In genomic region chr8:11309226-11309625, GRCm38 (mm10) we compare ENCODE assay signal across 11 mouse cellular contexts. TPM values are rescaled to one million over a fixed set of nuclear protein-coding genes. Genes with fewer than 3 reads are reported as not detected.
DNase-seq lines count a peak whose midpoint lies in the region; ATAC-seq lines count a peak whose summit lies in the region.
"Had no signal": no experiment of that assay in that cellular context is flagged by ENCODE, and none has a peak within 500 bp of the region (broad histone marks: within the 10 kb centered on the region; RNA-seq: fewer than 3 reads in every experiment).

No protein-coding gene starts in this region.

- no peak overlapping the region for H3K9ac ChIP-seq in heart, embryonic 15.5 days
- H3K9ac ChIP-seq in limb, embryonic 13.5 days, result no peak overlapping the region
- H3K9ac ChIP-seq in embryonic facial prominence, embryonic 13.5 days, result no peak overlapping the region
- no peak overlapping the region for H3K9ac ChIP-seq in stomach, embryonic 15.5 days

- H3K27ac ChIP-seq in heart, embryonic 15.5 days, result peak overlapping the region; percentile 87
- no peak overlapping the region for H3K27ac ChIP-seq in limb, embryonic 13.5 days
- no peak overlapping the region for H3K27ac ChIP-seq in limb, embryonic 10.5 days
- no peak overlapping the region for H3K27ac ChIP-seq in embryonic facial prominence, embryonic 13.5 days
- no peak overlapping the region for H3K27ac ChIP-seq in stomach, embryonic 15.5 days

- 42% methylated on average over 5 of the region's 5 CpGs for WGBS in heart, embryonic 15.5 days
- WGBS in limb, embryonic 13.5 days, result 73% methylated on average over 5 of the region's 5 CpGs
- WGBS in limb, embryonic 10.5 days, result 69% methylated on average over 5 of the region's 5 CpGs
- WGBS in embryonic facial prominence, embryonic 13.5 days, result 62% methylated on average over 5 of the region's 5 CpGs
- WGBS in stomach, embryonic 15.5 days, result 51% methylated on average over 5 of the region's 5 CpGs

- H3K4me3 ChIP-seq in heart, embryonic 15.5 days, result peak overlapping the region; percentile 75
- no peak overlapping the region for H3K4me3 ChIP-seq in limb, embryonic 13.5 days
- no peak overlapping the region for H3K4me3 ChIP-seq in limb, embryonic 10.5 days
- H3K4me3 ChIP-seq in embryonic facial prominence, embryonic 13.5 days, result no peak overlapping the region
- H3K4me3 ChIP-seq in stomach, embryonic 15.5 days (replicated peaks), result no peak overlapping the region

- H3K9me3 ChIP-seq in heart, embryonic 15.5 days (replicated peaks), result no peaks in the 10 kb centered on the region
- no peaks in the 10 kb centered on the region for H3K9me3 ChIP-seq in limb, embryonic 13.5 days
- H3K9me3 ChIP-seq in limb, embryonic 10.5 days (replicated peaks), result no peaks in the 10 kb centered on the region
- H3K9me3 ChIP-seq in embryonic facial prominence, embryonic 13.5 days, result no peaks in the 10 kb centered on the region
- no peaks in the 10 kb centered on the region for H3K9me3 ChIP-seq in stomach, embryonic 15.5 days

- H3K4me1 ChIP-seq in heart, embryonic 15.5 days (replicated peaks), result peaks cover 56% of the 10 kb centered on the region
- peaks cover 44% of the 10 kb centered on the region for H3K4me1 ChIP-seq in limb, embryonic 13.5 days
- peaks cover 76% of the 10 kb centered on the region for H3K4me1 ChIP-seq in limb, embryonic 10.5 days
- peaks cover 48% of the 10 kb centered on the region for H3K4me1 ChIP-seq in embryonic facial prominence, embryonic 13.5 days
- H3K4me1 ChIP-seq in stomach, embryonic 15.5 days, result peaks cover 20% of the 10 kb centered on the region

- DNase-seq in heart, adult 8-10 months (ENCODE audit: low spot score), result no peak
- no peak for DNase-seq in limb, embryonic 10.5 days (ENCODE audit: low spot score)
- no peak for DNase-seq in frontal cortex, adult 2 months (ENCODE audit: extremely low spot score in 1 of 2, low spot score in 1 of 2)
- DNase-seq: cerebellum, adult 9-10 months; liver; thymus, postnatal 14 days had no signal

- no peak for ATAC-seq in heart, embryonic 15.5 days (replicated peaks; ENCODE audit: insufficient number of reproducible peaks, insufficient read depth, low FRiP score, low read depth)
- no peak for ATAC-seq in limb, embryonic 13.5 days (ENCODE audit: low FRiP score, low read depth)
- ATAC-seq in embryonic facial prominence, embryonic 13.5 days (ENCODE audit: insufficient number of reproducible peaks, insufficient read depth, low FRiP score, low TSS enrichment, low read depth), result no peak
- ATAC-seq in stomach, embryonic 15.5 days (ENCODE audit: insufficient read depth, low FRiP score, low read depth), result no peak
- ATAC-seq: inflammation-experienced regulatory T-cells, adult 6 months had no signal

- peak overlapping the region; percentile 69 for H3K4me2 ChIP-seq in heart, embryonic 15.5 days
- peak overlapping the region; percentile 93 for H3K4me2 ChIP-seq in limb, embryonic 13.5 days (replicated peaks)
- peak overlapping the region; percentile 14; the same call in 1 of the 2 replicates for H3K4me2 ChIP-seq in embryonic facial prominence, embryonic 13.5 days
- peak overlapping the region; percentile 72; the same call in 1 of the 2 replicates for H3K4me2 ChIP-seq in stomach, embryonic 15.5 days

- H3K27me3 ChIP-seq in heart, embryonic 15.5 days, result no peaks in the 10 kb centered on the region
- H3K27me3 ChIP-seq in limb, embryonic 13.5 days, result 0 out of 2 replicates have a peak, but pooled peaks cover 6% of the 10 kb centered on the region
- H3K27me3 ChIP-seq in limb, embryonic 10.5 days (ENCODE audit: low read depth, poor library complexity, severe bottlenecking), result peaks cover 6% of the 10 kb centered on the region; the same call in 1 of the 2 replicates
- no peaks in the 10 kb centered on the region for H3K27me3 ChIP-seq in embryonic facial prominence, embryonic 13.5 days
- no peaks in the 10 kb centered on the region for H3K27me3 ChIP-seq in stomach, embryonic 15.5 days (replicated peaks)

- peaks cover 9% of the 10 kb centered on the region; the same call in 1 of the 2 replicates for H3K36me3 ChIP-seq in heart, embryonic 15.5 days
- no peaks in the 10 kb centered on the region for H3K36me3 ChIP-seq in limb, embryonic 13.5 days
- H3K36me3 ChIP-seq in limb, embryonic 10.5 days, result peaks cover 25% of the 10 kb centered on the region
- peaks cover 11% of the 10 kb centered on the region; the same call in 1 of the 2 replicates for H3K36me3 ChIP-seq in embryonic facial prominence, embryonic 13.5 days
- H3K36me3 ChIP-seq in stomach, embryonic 15.5 days, result no peaks in the 10 kb centered on the region

RNA-seq across cellular contexts. Expression of gene Col4a2, which starts 3.4 kb away (rescaled TPM):
- polyA plus RNA-seq in heart, embryonic 15.5 days (2015; fragmentation: Nextera tagmentation; extraction: Ambion mirVana), result 89.8 and 106 TPM in 2 replicates
- 100 to 1,000 TPM in 3 of 4 experiments, 10 to 100 TPM in 1; 93.1 to 141 (median 113) TPM for total RNA-seq in heart, adult 8-10 months (2022)
- 52.1 and 56.3 TPM in 2 replicates for polyA plus RNA-seq in limb, embryonic 13.5 days (2015; fragmentation: Nextera tagmentation; extraction: Ambion mirVana)
- 53.0 and 53.6 TPM in 2 replicates for polyA plus RNA-seq in limb, embryonic 10.5 days (2016; fragmentation: Nextera tagmentation; extraction: Ambion mirVana)
- polyA plus RNA-seq in embryonic facial prominence, embryonic 13.5 days (2015; fragmentation: Nextera tagmentation; extraction: Ambion mirVana), result 58.8 and 62.0 TPM in 2 replicates
- polyA plus RNA-seq in stomach, embryonic 15.5 days (2015; fragmentation: Nextera tagmentation; extraction: Ambion mirVana), result 72.1 and 81.2 TPM in 2 replicates
- polyA plus RNA-seq in frontal cortex, adult 2 months (2012; rRNA removed), result 34.3 and 39.7 TPM in 2 replicates
- polyA plus RNA-seq: inflammation-experienced regulatory T-cells, adult 6 months had no signal

RNA-seq across cellular contexts. Expression of gene Col4a1, which starts 3.4 kb away (rescaled TPM):
- polyA plus RNA-seq in heart, embryonic 15.5 days (2015; fragmentation: Nextera tagmentation; extraction: Ambion mirVana), result 191 and 245 TPM in 2 replicates
- 100 to 1,000 TPM; 136 to 221 (median 183) TPM for total RNA-seq in heart, adult 8-10 months (2022)
- polyA plus RNA-seq in limb, embryonic 13.5 days (2015; fragmentation: Nextera tagmentation; extraction: Ambion mirVana), result 113 and 115 TPM in 2 replicates
- 141 and 145 TPM in 2 replicates for polyA plus RNA-seq in limb, embryonic 10.5 days (2016; fragmentation: Nextera tagmentation; extraction: Ambion mirVana)
- polyA plus RNA-seq in embryonic facial prominence, embryonic 13.5 days (2015; fragmentation: Nextera tagmentation; extraction: Ambion mirVana), result 121 and 137 TPM in 2 replicates
- polyA plus RNA-seq in stomach, embryonic 15.5 days (2015; fragmentation: Nextera tagmentation; extraction: Ambion mirVana), result 191 and 208 TPM in 2 replicates
- polyA plus RNA-seq in frontal cortex, adult 2 months (2012; rRNA removed), result 31.8 and 43.2 TPM in 2 replicates

Comparison
In these comparisons a context has a peak if more than half of its experiments do, and no peak if none do; other contexts are left out.
1. H3K4me2 ChIP-seq: peak in every context shown above with its lines; median percentile 93 in limb, embryonic 13.5 days; 72 in stomach, embryonic 15.5 days; 69 in heart, embryonic 15.5 days; 14 in embryonic facial prominence, embryonic 13.5 days.